Mouse (Mus musculus) thymus, adult 2 months (tissue): ENCODE measurements around the gene Dgke.

ENCODE experiments used
- CTCF ChIP-seq: fragments of 200-500 bp; IDR thresholded peaks from 2 replicates; pipeline ENCODE4 v1.5.1; 2012; ENCODE audit warnings: mild to moderate bottlenecking, control low read depth, low read length, moderate library complexity, borderline replicate concordance; ENCODE audit not compliant: control insufficient read depth, poor library complexity, insufficient read depth; ENCODE audit errors: extremely low read depth
- POLR2A ChIP-seq: fragments of 200-500 bp; IDR thresholded peaks from 2 replicates; pipeline ENCODE4 v1.6.1; 2012; ENCODE audit warnings: mild to moderate bottlenecking, low read length, control low read depth, moderate library complexity; ENCODE audit not compliant: control insufficient read depth, poor library complexity, insufficient read depth; ENCODE audit errors: extremely low read depth

DNA sequence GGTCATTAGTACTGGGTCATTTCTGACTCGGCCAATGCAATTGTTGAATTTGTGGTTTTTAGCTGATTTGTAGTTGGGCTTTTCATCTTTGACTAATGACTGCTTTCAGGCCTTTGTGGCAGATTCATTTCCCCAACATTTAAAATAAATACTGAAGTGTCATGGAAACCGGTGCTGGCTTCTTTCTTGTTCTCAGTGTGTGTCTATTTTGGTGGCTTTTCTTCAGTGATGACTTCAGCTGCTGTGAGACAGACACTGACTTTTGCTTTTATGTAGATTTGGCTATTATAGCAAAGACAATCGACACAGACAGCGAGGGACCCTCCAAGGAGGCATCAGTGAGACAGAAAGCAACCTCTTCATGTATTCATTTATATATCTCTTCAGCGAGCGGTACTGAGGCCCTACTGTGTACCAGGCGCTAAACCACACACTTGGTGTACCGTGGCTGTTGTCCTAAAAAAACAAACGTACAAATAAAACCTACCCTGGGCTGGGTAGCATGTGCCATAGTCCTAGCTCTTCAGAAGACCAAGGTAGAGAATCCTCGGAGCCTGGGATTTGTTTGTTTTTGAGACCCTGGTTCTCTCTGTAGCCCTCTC is 19.7 kb upstream of the Dgke start:
- TF ChIP-seq POLR2A (no peak), CTCF (no peak)
